Mouse (Mus musculus) mature B cell (primary cell): ENCODE measurements around the gene Mapk11.

Experiments used
- in situ Hi-C: fragments of 300-500 bp; cut with MboI; formaldehyde crosslinking; loops from 2 replicates; pipeline ENCODE4 v1.14.3; 2019

The Mapk11 gene

DNA sequence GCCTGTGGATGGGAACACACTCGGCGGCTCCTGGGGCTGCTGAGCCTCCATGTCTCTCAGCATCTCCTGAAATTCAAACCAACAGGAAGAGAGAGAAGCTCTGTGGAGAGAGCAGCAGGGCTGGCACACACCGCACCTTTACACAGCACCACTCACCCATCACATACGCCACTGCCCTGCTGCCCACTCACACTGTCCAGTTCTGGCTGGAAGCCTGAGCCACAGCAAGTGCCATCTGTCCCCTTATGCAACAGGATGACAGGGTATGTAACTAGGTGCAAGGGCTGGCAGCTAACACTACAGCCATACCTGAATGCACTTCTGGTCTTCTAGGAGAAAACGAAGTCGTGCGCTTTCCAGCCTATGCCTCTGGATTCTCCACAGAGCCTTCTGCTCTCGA lies 45.0 kb downstream of the Mapk11 start:
- in situ Hi-C loops, result no loop called here

DNA sequence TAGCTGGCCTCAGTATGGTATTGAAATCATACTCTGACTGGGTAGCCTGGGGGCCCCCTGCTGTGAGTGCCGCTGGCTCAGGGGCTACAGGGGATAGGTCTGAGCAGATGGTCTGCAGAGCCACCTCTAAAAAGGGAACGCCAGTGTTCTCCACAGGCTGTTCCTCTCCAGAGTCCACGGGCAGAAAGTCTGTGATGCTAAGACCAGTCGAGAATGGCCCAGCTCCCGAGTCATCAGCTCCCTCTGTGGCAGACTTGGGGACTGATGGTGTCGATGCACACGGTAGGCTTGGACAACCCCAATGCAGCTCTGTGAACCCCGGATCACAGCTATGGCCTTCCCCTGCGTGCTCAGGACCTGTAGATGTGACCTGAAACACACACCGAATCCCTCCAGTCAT lies 45.5 kb downstream of the Mapk11 start:
- in situ Hi-C loops, result no loop called here

DNA sequence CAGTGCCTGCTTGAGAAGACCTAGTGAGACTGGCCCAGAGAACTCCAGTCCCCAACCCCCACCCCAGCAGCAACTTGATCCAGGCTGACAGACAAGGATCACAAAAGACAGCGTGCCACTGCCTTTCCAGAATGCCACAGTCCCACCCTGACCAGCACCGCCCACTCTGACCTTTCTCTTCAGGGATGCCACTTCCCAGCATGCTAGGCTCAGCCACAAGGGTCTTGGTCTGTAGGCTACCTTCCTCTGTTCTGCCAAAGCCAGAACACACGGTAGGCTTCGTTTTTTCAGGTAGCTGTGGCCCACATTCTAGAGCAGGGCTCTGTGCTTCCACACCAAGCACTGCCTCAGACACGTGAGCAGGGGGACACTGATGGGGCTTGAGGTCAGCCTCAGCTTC lies 46.8 kb downstream of the Mapk11 start:
- in situ Hi-C loops, result no loop called here

DNA sequence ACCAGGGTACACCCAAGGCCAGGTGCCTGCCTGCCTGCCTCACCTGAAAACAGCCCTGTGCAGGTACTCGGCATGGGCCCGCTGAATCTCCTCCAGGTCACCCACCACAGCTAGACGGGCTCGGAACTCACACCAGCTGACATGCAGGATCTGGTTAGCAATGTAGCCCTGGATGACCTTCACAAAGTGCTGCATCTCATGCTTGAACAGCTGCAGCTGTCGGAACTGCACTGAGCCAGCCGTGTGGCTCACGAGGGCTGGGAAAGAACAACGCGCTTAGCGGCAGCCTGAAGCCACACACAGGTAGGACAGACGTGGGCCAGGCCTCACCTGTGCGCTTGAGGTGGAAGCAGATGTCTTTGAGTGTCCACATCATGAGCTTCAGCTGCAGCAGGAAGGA lies 48.6 kb downstream of the Mapk11 start:
- in situ Hi-C loops, result no loop called here

DNA sequence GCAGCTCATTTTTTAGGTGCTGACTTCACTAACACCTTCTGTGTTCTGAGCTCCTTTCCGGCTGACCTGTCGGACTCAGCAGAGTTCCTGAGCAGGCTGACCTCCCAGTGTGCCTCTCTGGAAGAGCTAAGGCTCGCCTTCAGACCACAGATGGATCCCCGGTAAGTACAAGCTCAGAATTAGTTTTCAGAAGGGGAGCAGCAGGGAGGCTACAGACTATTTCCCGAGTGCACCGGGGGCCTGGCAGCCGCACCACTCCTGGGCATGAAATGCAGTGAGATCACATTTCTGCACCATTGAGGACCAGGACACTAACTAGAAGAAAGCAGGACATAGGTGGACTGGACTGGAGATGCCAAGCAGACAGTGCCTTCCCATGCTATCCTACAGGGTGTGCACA lies 50.8 kb downstream of the Mapk11 start:
- in situ Hi-C loops, result no loop called here

DNA sequence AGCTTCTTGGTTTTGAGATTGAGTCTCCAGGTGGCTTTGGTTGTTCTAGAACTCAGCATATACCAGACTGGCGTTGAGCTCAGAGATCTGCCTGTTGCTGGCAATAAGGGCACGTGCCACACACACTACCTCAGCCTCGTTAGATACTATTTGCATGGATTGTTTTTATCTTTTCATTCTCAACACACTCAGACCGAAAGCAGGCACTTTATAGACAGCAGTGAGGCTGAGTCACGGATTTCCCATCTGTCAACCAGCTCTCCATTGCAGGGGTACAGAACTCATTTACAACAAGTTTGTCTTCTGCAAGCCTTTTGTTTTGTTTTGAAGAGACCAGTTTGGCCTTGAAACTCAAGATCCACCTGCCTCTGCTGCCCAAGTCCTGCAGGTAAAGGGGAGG lies 52.0 kb downstream of the Mapk11 start:
- in situ Hi-C loops, result no loop called here
